Mouse (Mus musculus): ENCODE measurements around the gene Gsto1.

GRCm38 (mm10) chr19:47887417-47887816 is 32.6 kb downstream of the Gsto1 start:
- TF ChIP-seq CTCF (IDR thresholded peaks at IDR 0.05; ENCODE audit: low read depth), result no peak
- TF ChIP-seq EP300 (IDR thresholded peaks at IDR 0.05; ENCODE audit: low read depth), result no peak
